Mouse (Mus musculus) spleen, adult 2 months (tissue): Measurements from ENCODE around the gene Fam173a.

Experiments used
- CTCF ChIP-seq: fragments of 200-500 bp; IDR thresholded peaks from 2 replicates; pipeline ENCODE4 v1.5.1; 2011; ENCODE audit warnings: mild to moderate bottlenecking, inconsistent platforms; ENCODE audit not compliant: insufficient read depth, insufficient read length, insufficient replicate concordance; ENCODE audit errors: extremely low read depth
- POLR2A ChIP-seq: fragments of 200-500 bp; IDR thresholded peaks from 2 replicates; pipeline ENCODE4 v1.6.1; 2011; ENCODE audit warnings: low read depth, low read length, inconsistent platforms

- TF ChIP-seq POLR2A: no peak
- TF ChIP-seq CTCF: no peak
These were observed 44.8 kb upstream of the Fam173a start for GRCm38 (mm10) chr17:25837533-25837932.
